Mouse (Mus musculus) cerebellum, adult 2 months (tissue): ENCODE results near the gene Socs1.

ENCODE experiments used
- CTCF ChIP-seq: fragments of 200-500 bp; IDR thresholded peaks from 2 replicates; pipeline ENCODE4 v1.5.1; 2011; ENCODE audit warnings: low read depth, mild to moderate bottlenecking, control low read depth, low read length, moderate library complexity, borderline replicate concordance; ENCODE audit not compliant: insufficient read depth
- POLR2A ChIP-seq: fragments of 200-500 bp; IDR thresholded peaks from 2 replicates; pipeline ENCODE4 v1.6.1; 2011; ENCODE audit warnings: low read length, control low read depth, borderline replicate concordance; ENCODE audit not compliant: insufficient read depth

DNA sequence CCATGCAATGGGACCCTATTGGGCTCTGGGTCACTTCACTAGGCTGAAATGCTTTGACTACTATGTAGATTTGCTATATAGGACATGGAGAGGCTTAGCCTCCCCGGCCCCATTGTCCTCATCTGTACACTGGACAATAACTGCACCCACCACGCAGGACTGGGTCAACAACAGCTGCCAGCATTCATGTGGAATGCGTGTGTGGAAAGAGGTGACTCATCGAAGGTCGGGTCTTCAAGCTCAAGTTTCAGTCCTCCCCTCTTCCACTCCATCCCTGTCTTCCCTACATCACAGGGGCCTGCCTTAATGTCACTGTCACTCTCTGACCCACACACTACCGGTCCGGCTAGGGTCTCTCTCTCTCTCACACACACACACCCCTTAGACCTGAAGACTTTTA lies 9.0 kb downstream of the Socs1 start:
- no peak for TF ChIP-seq CTCF
- TF ChIP-seq POLR2A, result no peak
